Mouse (Mus musculus): Measurements from ENCODE around the gene Slc2a8. TPM values are rescaled to one million over a fixed set of nuclear protein-coding genes. Genes with fewer than 3 reads are reported as not detected.

Gene Slc2a8
- total and polyA plus RNA-seq, 3 experiments, result 7.4 to 16.0 TPM; not detected in 1

GRCm38 (mm10) chr2:32963544-32963943 lies 18.3 kb downstream of the Slc2a8 start:
- no peak for TF ChIP-seq TCF12 (IDR thresholded peaks at IDR 0.05; ENCODE audit: low read depth, low read length)
- TF ChIP-seq MXI1 (IDR thresholded peaks at IDR 0.05; ENCODE audit: low read depth, low read length), result peak; percentile 53; the same call in 1 of the 2 replicates
- TF ChIP-seq MAX (IDR thresholded peaks at IDR 0.05; ENCODE audit: low read length), result no peak; the same call in 1 of the 2 replicates
- TF ChIP-seq ZC3H11A (IDR thresholded peaks at IDR 0.05; ENCODE audit: low read depth, low read length), result no peak
- peak; percentile 35 for TF ChIP-seq NELFE (IDR thresholded peaks at IDR 0.05; ENCODE audit: low read depth, low read length)
- no peak for TF ChIP-seq ELF1 (IDR thresholded peaks at IDR 0.05; ENCODE audit: low read depth, low read length)
- TF ChIP-seq ETS1 (IDR thresholded peaks at IDR 0.05; ENCODE audit: low read depth, low read length), result peak; percentile 72
- TF ChIP-seq RCOR1 (IDR thresholded peaks at IDR 0.05; ENCODE audit: low read depth, low read length), result no peak
- TF ChIP-seq MYB (IDR thresholded peaks at IDR 0.05; ENCODE audit: low read depth, low read length), result peak; percentile 5; the same call in 1 of the 2 replicates
- no peak for TF ChIP-seq NRF1 (IDR thresholded peaks at IDR 0.05; ENCODE audit: insufficient read depth, low read depth, low read length, poor library complexity, severe bottlenecking)
- no peak; the same call in none of the 2 replicates for TF ChIP-seq POLR2AphosphoS2 (IDR thresholded peaks at IDR 0.05; ENCODE audit: low read length)
- peak; percentile 13 for TF ChIP-seq ZMIZ1 (IDR thresholded peaks at IDR 0.05; ENCODE audit: low read depth, low read length)
- no peak for TF ChIP-seq SMC3 (IDR thresholded peaks at IDR 0.05; ENCODE audit: low read depth, low read length)
- TF ChIP-seq E2F4 (IDR thresholded peaks at IDR 0.05; ENCODE audit: borderline replicate concordance, low read depth, low read length), result no peak
- peak in 1 of 2 experiments; percentile 47; a peak in 2 of 4 replicates for TF ChIP-seq POLR2A (IDR thresholded peaks at IDR 0.05; ENCODE audit: control insufficient read depth in 1 of 2, insufficient read depth in 1 of 2, low read depth in 1 of 2, low read length in 2 of 2, poor library complexity in 1 of 2)
- TF ChIP-seq GABPA (IDR thresholded peaks at IDR 0.05; ENCODE audit: low read depth, low read length), result no peak
- peak; percentile 54; the same call in 1 of the 2 replicates for TF ChIP-seq CHD1 (IDR thresholded peaks at IDR 0.05; ENCODE audit: low read depth, low read length)
- no peak for TF ChIP-seq HCFC1 (IDR thresholded peaks at IDR 0.05; ENCODE audit: low read depth, low read length)
- TF ChIP-seq SIN3A (IDR thresholded peaks at IDR 0.05; ENCODE audit: low read length), result 0 out of 2 replicates have a peak, but pooled peaks have one; percentile 50
- TF ChIP-seq USF2 (IDR thresholded peaks at IDR 0.05; ENCODE audit: borderline replicate concordance in 1 of 2, insufficient read depth in 1 of 2, low read depth in 1 of 2, low read length in 2 of 2), result no peak
- no peak for TF ChIP-seq BHLHE40 (IDR thresholded peaks at IDR 0.05; ENCODE audit: borderline replicate concordance, low read depth, low read length)
- TF ChIP-seq UBTF (IDR thresholded peaks at IDR 0.05; ENCODE audit: borderline replicate concordance, insufficient read depth, low read depth, low read length), result no peak
- TF ChIP-seq MYC (IDR thresholded peaks at IDR 0.05; ENCODE audit: low read depth, low read length), result 0 out of 2 replicates have a peak, but pooled peaks have one; percentile 46
- TF ChIP-seq USF1 (IDR thresholded peaks at IDR 0.05; ENCODE audit: low read depth, low read length), result no peak
- no peak for TF ChIP-seq TAL1 (IDR thresholded peaks at IDR 0.05; ENCODE audit: low read length)
- TF ChIP-seq MAFK (IDR thresholded peaks at IDR 0.05; ENCODE audit: borderline replicate concordance, low read depth, low read length), result no peak
- no peak for TF ChIP-seq MEF2A (IDR thresholded peaks at IDR 0.05; ENCODE audit: extremely low read depth, insufficient replicate concordance, low read depth, low read length, poor library complexity, severe bottlenecking)
- no peak for TF ChIP-seq KAT2A (conservative IDR thresholded peaks at IDR 0.05; ENCODE audit: low read depth, low read length)
- no peak for TF ChIP-seq CTCF (IDR thresholded peaks at IDR 0.05 in 2 of 3, conservative IDR thresholded peaks at IDR 0.05 in 1 of 3; ENCODE audit: control insufficient read depth in 1 of 3, insufficient read depth in 1 of 3, low read depth in 2 of 3, low read length in 3 of 3, poor library complexity in 1 of 3, severe bottlenecking in 1 of 3)
- TF ChIP-seq POLR2AphosphoS5 (IDR thresholded peaks at IDR 0.05; ENCODE audit: borderline replicate concordance, low read depth, low read length), result no peak
- no peak; the same call in 1 of the 2 replicates for TF ChIP-seq JUND (IDR thresholded peaks at IDR 0.05; ENCODE audit: low read depth, low read length)
- H3K9ac ChIP-seq (ENCODE audit: control insufficient read depth, low read depth, low read length, poor library complexity, severe bottlenecking), result peak overlapping the region; percentile 91
- H3K79me2 ChIP-seq (ENCODE audit: control insufficient read depth, insufficient read depth, low read length, poor library complexity), result peaks cover 50% of the 10 kb centered on the region
- peaks cover 0 to 13% of the 10 kb centered on the region in 2 experiments; a peak in 3 of 4 replicates for H3K4me1 ChIP-seq (ENCODE audit: control insufficient read depth in 1 of 2, insufficient read depth in 2 of 2, low read length in 2 of 2)
- H3K27ac ChIP-seq (ENCODE audit: control insufficient read depth, low read depth, low read length), result peak overlapping the region; percentile 95
- DNase-seq (ENCODE audit: low read depth, low spot score), result peak; percentile 49
- peak overlapping the region; percentile 51 to 84 for H3K4me3 ChIP-seq (ENCODE audit: control insufficient read depth in 1 of 2, insufficient read depth in 1 of 2, low read depth in 2 of 2, low read length in 2 of 2)
- H3K9me3 ChIP-seq (replicated peaks; ENCODE audit: insufficient read depth, low read length), result no peaks in the 10 kb centered on the region
- peaks cover 6 to 12% of the 10 kb centered on the region in 2 experiments for H3K36me3 ChIP-seq (ENCODE audit: control insufficient read depth in 1 of 2, insufficient read depth in 2 of 2, low read length in 2 of 2)
- no peaks in the 10 kb centered on the region for H3K27me3 ChIP-seq (ENCODE audit: control insufficient read depth in 1 of 2, insufficient read depth in 2 of 2, low read length in 2 of 2)
